Mouse (Mus musculus) neural tube, embryonic 13.5 days (tissue): ENCODE results near the gene Mansc1. TPM values are rescaled to one million over a fixed set of nuclear protein-coding genes. Genes with fewer than 3 reads are reported as not detected.

Source experiments
- ATAC-seq: fragments of 200-750 bp; cut with Nextera tagmentation; 2 replicates; pipeline ENCODE4 v1.8.0; 2017; ENCODE audit warnings: low read depth, mild to moderate bottlenecking, moderate TSS enrichment, moderate library complexity
- H3K27ac ChIP-seq: fragments of 300-500 bp; sonication (generic); replicated peaks from 2 replicates; pipeline ENCODE4 v1.5.1; 2015; ENCODE audit warnings: moderate library complexity, mild to moderate bottlenecking, inconsistent platforms
- H3K27me3 ChIP-seq: fragments of 300-500 bp; sonication (generic); 2 replicates; pipeline ENCODE4 v1.6.1; 2015; ENCODE audit warnings: mild to moderate bottlenecking, inconsistent platforms
- H3K36me3 ChIP-seq: fragments of 300-500 bp; sonication (generic); 2 replicates; pipeline ENCODE4 v1.6.1; 2015; ENCODE audit warnings: mild to moderate bottlenecking, inconsistent platforms
- H3K4me1 ChIP-seq: fragments of 300-500 bp; sonication (generic); replicated peaks from 2 replicates; pipeline ENCODE4 v1.6.1; 2015; ENCODE audit warnings: inconsistent platforms
- H3K4me2 ChIP-seq: fragments of 300-500 bp; sonication (generic); 2 replicates; pipeline ENCODE4 v1.6.1; 2015; ENCODE audit warnings: inconsistent platforms, mild to moderate bottlenecking, moderate library complexity
- H3K4me3 ChIP-seq: fragments of 300-500 bp; sonication (generic); 2 replicates; pipeline ENCODE4 v1.5.1; 2015; ENCODE audit warnings: mild to moderate bottlenecking, inconsistent platforms
- H3K9ac ChIP-seq: fragments of 300-500 bp; sonication (generic); 2 replicates; pipeline ENCODE4 v1.6.1; 2015; ENCODE audit warnings: moderate library complexity, mild to moderate bottlenecking, inconsistent platforms
- H3K9me3 ChIP-seq: fragments of 300-500 bp; sonication (generic); 2 replicates; pipeline ENCODE4 v1.6.1; 2016; ENCODE audit warnings: inconsistent platforms
- WGBS: fragments of 180-500 bp; shearing (Covaris S2); methylation state at CpG from one replicate; pipeline ENCODE4 v1.1.7; 2015; 5-methylcytosine and 5-hydroxymethylcytosine counted together
- polyA plus RNA-seq: library from polyadenylated mRNA; unstranded; fragments of >200 nt; fragmentation: Nextera tagmentation; extraction: Ambion mirVana; gene quantifications from 2 replicates; pipeline ENCODE4 v1.2.1, GENCODE M21; 2015

Gene Mansc1
- polyA plus RNA-seq, 1 experiment from 2014 or later = 1.5 TPM

- no peak overlapping the region for H3K4me3 ChIP-seq
- peaks cover 37% of the 10 kb centered on the region for H3K27me3 ChIP-seq
- H3K4me1 ChIP-seq = peaks cover 11% of the 10 kb centered on the region
- H3K36me3 ChIP-seq = no peaks in the 10 kb centered on the region
- H3K4me2 ChIP-seq = no peak overlapping the region
- no peak for ATAC-seq
- no peak overlapping the region for H3K27ac ChIP-seq
- WGBS = 89% methylated on average over 8 of the region's 8 CpGs
- H3K9ac ChIP-seq = no peak overlapping the region
- H3K9me3 ChIP-seq = no peaks in the 10 kb centered on the region
Measured at GRCm38 (mm10) chr6:134633553-134633952, 1.3 kb upstream of the Mansc1 start.

- no peaks in the 10 kb centered on the region for H3K36me3 ChIP-seq
- H3K4me2 ChIP-seq = peak overlapping the region; percentile 79
- H3K27me3 ChIP-seq = peaks cover 37% of the 10 kb centered on the region
- H3K27ac ChIP-seq = no peak overlapping the region
- H3K9ac ChIP-seq = peak overlapping the region; percentile 64; the same call in 1 of the 2 replicates
- H3K4me3 ChIP-seq = peak overlapping the region; percentile 47
- H3K9me3 ChIP-seq = no peaks in the 10 kb centered on the region
- H3K4me1 ChIP-seq = peaks cover 11% of the 10 kb centered on the region
- ATAC-seq = no peak
- 38% methylated on average over 5 of the region's 5 CpGs for WGBS
Measured at GRCm38 (mm10) chr6:134632756-134633155, 468 bp upstream of the Mansc1 start.

- H3K9ac ChIP-seq = no peak overlapping the region
- 66% methylated on average over 9 of the region's 9 CpGs for WGBS
- no peak overlapping the region for H3K4me2 ChIP-seq
- peaks cover 37% of the 10 kb centered on the region for H3K27me3 ChIP-seq
- peaks cover 11% of the 10 kb centered on the region for H3K4me1 ChIP-seq
- no peak for ATAC-seq
- no peaks in the 10 kb centered on the region for H3K36me3 ChIP-seq
- H3K4me3 ChIP-seq = no peak overlapping the region
- H3K27ac ChIP-seq = no peak overlapping the region
- no peaks in the 10 kb centered on the region for H3K9me3 ChIP-seq
Measured at GRCm38 (mm10) chr6:134630447-134630846, 1.8 kb downstream of the Mansc1 start.

- Histone ChIP-seq H3K9ac (no peak overlapping the region), H3K4me3 (no peak overlapping the region), H3K9me3 (no peaks in the 10 kb centered on the region), H3K4me2 (no peak overlapping the region), H3K4me1 (peaks cover under 1% of the 10 kb centered on the region; the same call in 1 of the 2 replicates), H3K36me3 (no peaks in the 10 kb centered on the region), H3K27ac (no peak overlapping the region), H3K27me3 (peaks cover 12% of the 10 kb centered on the region)
- 97% methylated on average over 1 of the region's 1 CpGs for WGBS
- ATAC-seq = no peak
Measured at GRCm38 (mm10) chr6:134626564-134626963, 5.7 kb downstream of the Mansc1 start.

GRCm38 (mm10) chr6:134625431-134625830 lies 6.9 kb downstream of the Mansc1 start:
- Histone ChIP-seq H3K36me3 (no peaks in the 10 kb centered on the region), H3K4me1 (no peaks in the 10 kb centered on the region), H3K4me2 (no peak overlapping the region), H3K27me3 (0 out of 2 replicates have a peak, but pooled peaks cover under 1% of the 10 kb centered on the region), H3K4me3 (no peak overlapping the region), H3K9ac (no peak overlapping the region), H3K9me3 (no peaks in the 10 kb centered on the region), H3K27ac (no peak overlapping the region)
- 69% methylated on average over 12 of the region's 12 CpGs for WGBS
- ATAC-seq = no peak

DNA sequence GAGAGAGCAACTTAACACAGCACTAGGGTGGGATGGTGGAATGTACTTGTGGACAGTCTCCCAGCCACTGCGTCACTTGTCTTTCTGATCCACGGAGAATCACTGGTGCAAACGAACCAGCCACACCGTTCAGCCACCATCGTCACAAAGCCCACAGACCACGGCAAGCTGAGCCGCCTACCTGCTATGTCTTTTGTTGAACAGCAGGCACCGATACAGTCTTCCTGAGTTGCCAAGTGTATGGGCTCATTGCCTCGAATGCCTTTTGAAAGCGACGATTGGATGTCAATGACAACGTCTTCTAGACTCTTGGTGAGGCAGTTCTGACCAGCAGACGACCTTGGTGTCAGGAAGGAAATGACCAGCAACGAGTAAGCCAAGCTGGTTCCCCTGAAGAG lies 10.7 kb downstream of the Mansc1 start:
- no peaks in the 10 kb centered on the region for H3K9me3 ChIP-seq
- no peak overlapping the region for H3K9ac ChIP-seq
- H3K4me2 ChIP-seq = no peak overlapping the region
- no peaks in the 10 kb centered on the region for H3K36me3 ChIP-seq
- no peak for ATAC-seq
- no peak overlapping the region for H3K4me3 ChIP-seq
- H3K27ac ChIP-seq = no peak overlapping the region
- H3K4me1 ChIP-seq = no peaks in the 10 kb centered on the region
- no peaks in the 10 kb centered on the region for H3K27me3 ChIP-seq
- WGBS = 81% methylated on average over 14 of the region's 14 CpGs

GRCm38 (mm10) chr6:134620846-134621551 lies 11.3 kb downstream of the Mansc1 start:
- ATAC-seq = no peak
- Histone ChIP-seq H3K9ac (no peak overlapping the region), H3K4me1 (no peaks in the 10 kb centered on the region), H3K27me3 (no peaks in the 10 kb centered on the region), H3K36me3 (no peaks in the 10 kb centered on the region), H3K4me2 (no peak overlapping the region), H3K27ac (no peak overlapping the region), H3K9me3 (no peaks in the 10 kb centered on the region), H3K4me3 (no peak overlapping the region)
- WGBS = 64% methylated on average over 6 of the region's 6 CpGs

GRCm38 (mm10) chr6:134620129-134620528 lies 12.2 kb downstream of the Mansc1 start:
- WGBS = 69% methylated on average over 3 of the region's 3 CpGs
- no peak overlapping the region for H3K4me2 ChIP-seq

DNA sequence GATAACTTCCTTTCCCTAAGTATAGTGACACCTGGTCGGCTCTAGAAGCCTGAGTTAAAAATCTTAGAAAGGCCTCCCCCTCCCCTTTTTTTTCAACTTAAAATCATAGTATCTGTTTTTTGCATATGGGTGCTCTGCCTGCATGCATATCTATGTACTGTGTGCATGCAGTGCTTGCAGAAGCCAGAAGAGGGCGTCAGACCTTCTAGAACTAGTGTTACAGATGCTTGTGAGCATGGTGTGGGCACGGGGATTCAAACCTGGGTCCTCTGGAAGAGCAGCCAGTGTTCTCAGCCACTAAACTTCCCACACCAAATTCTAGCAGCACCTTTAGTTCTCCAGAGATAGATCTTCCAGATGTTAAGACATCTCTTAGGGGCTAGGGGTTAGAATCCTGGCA lies 14.7 kb downstream of the Mansc1 start:
- Histone ChIP-seq H3K4me1 (0 out of 2 replicates have a peak, but pooled peaks cover 6% of the 10 kb centered on the region), H3K9me3 (no peaks in the 10 kb centered on the region), H3K36me3 (no peaks in the 10 kb centered on the region), H3K27ac (no peak overlapping the region), H3K4me2 (no peak overlapping the region), H3K9ac (no peak overlapping the region), H3K27me3 (no peaks in the 10 kb centered on the region), H3K4me3 (no peak overlapping the region)
- no peak for ATAC-seq
- WGBS = 60% methylated on average over 3 of the region's 3 CpGs

More at GRCm38 (mm10) chr6:134620129-134620528, 12.2 kb downstream of the Mansc1 start:
- ATAC-seq = no peak
- Histone ChIP-seq H3K4me3 (no peak overlapping the region), H3K9ac (no peak overlapping the region), H3K27ac (no peak overlapping the region), H3K36me3 (no peaks in the 10 kb centered on the region), H3K27me3 (no peaks in the 10 kb centered on the region), H3K9me3 (no peaks in the 10 kb centered on the region), H3K4me1 (no peaks in the 10 kb centered on the region)

GRCm38 (mm10) chr6:134614723-134615648 lies 17.3 kb downstream of the Mansc1 start:
- WGBS = 18% methylated on average over 16 of the region's 16 CpGs
- ATAC-seq = peak; percentile 79
- no peak overlapping the region for H3K9ac ChIP-seq
- no peaks in the 10 kb centered on the region for H3K36me3 ChIP-seq
- no peak overlapping the region for H3K4me3 ChIP-seq
- H3K27me3 ChIP-seq = no peaks in the 10 kb centered on the region
- 0 out of 2 replicates have a peak, but pooled peaks cover 6% of the 10 kb centered on the region for H3K4me1 ChIP-seq
- H3K4me2 ChIP-seq = peak overlapping the region; percentile 26; the same call in 1 of the 2 replicates
- H3K9me3 ChIP-seq = no peaks in the 10 kb centered on the region
- no peak overlapping the region for H3K27ac ChIP-seq

- 81% methylated on average over 4 of the region's 4 CpGs for WGBS
- Histone ChIP-seq H3K4me3 (no peak overlapping the region), H3K4me1 (0 out of 2 replicates have a peak, but pooled peaks cover 6% of the 10 kb centered on the region), H3K27ac (no peak overlapping the region), H3K4me2 (no peak overlapping the region), H3K36me3 (no peaks in the 10 kb centered on the region), H3K27me3 (no peaks in the 10 kb centered on the region), H3K9me3 (no peaks in the 10 kb centered on the region), H3K9ac (no peak overlapping the region)
- ATAC-seq = no peak
Measured at GRCm38 (mm10) chr6:134614322-134614721, 18.0 kb downstream of the Mansc1 start.

- Histone ChIP-seq H3K27ac (no peak overlapping the region), H3K36me3 (no peaks in the 10 kb centered on the region), H3K9ac (no peak overlapping the region), H3K4me3 (no peak overlapping the region), H3K27me3 (no peaks in the 10 kb centered on the region), H3K9me3 (no peaks in the 10 kb centered on the region), H3K4me2 (no peak overlapping the region), H3K4me1 (peaks cover 7% of the 10 kb centered on the region; the same call in 1 of the 2 replicates)
- ATAC-seq = no peak
- WGBS = 79% methylated on average over 13 of the region's 13 CpGs
Measured at GRCm38 (mm10) chr6:134611896-134612295, 20.4 kb downstream of the Mansc1 start.
